Mouse (Mus musculus): ENCODE measurements around the gene Tbc1d17. TPM values are rescaled to one million over a fixed set of nuclear protein-coding genes. Genes with fewer than 3 reads are reported as not detected.
A peak's percentile ranks its signal among the peaks of the same experiment; 100 is the strongest.

The Tbc1d17 gene
- polyA plus RNA-seq, 1 experiment from 2014 or later, result 122 TPM

GRCm38 (mm10) chr7:44815721-44816469, 33.0 kb downstream of the Tbc1d17 start, which contains the start of the genes Nup62 and Il4i1:
Gene Nup62, plus strand, starts transcription at chr7:44816088.
Gene Il4i1, plus strand, starts transcription at chr7:44816387.
- Histone ChIP-seq H3K4me2 (peak within 1 kb of the TSS; percentile 63), H3K9ac (peak within 1 kb of the TSS; percentile 71), H3K36me3 (replicated peaks) (no peaks in the 10 kb centered on the region), H3K4me3 (peak within 1 kb of the TSS; percentile 68), H3K27me3 (replicated peaks) (no peaks in the 10 kb centered on the region), H3K4me1 (peaks cover 46% of the 10 kb centered on the region), H3K27ac (peak within 1 kb of the TSS; percentile 90), H3K9me3 (no peaks in the 10 kb centered on the region)
- under 1% methylated on average over 62 of the region's 62 CpGs for WGBS
- ATAC-seq (replicated peaks), result peak; percentile 94

- Histone ChIP-seq H3K4me1 (peaks cover 43% of the 10 kb centered on the region), H3K4me2 (peak overlapping the region; percentile 63), H3K9ac (peak overlapping the region; percentile 5; the same call in 1 of the 2 replicates), H3K27ac (peak overlapping the region; percentile 90), H3K27me3 (replicated peaks) (no peaks in the 10 kb centered on the region), H3K36me3 (replicated peaks) (no peaks in the 10 kb centered on the region), H3K4me3 (peak overlapping the region; percentile 68), H3K9me3 (no peaks in the 10 kb centered on the region)
- 22% methylated on average over 14 of the region's 14 CpGs for WGBS
- peak; percentile 9 for ATAC-seq (replicated peaks)
These were observed 33.8 kb downstream of the Tbc1d17 start for GRCm38 (mm10) chr7:44814952-44815553.

- Histone ChIP-seq H3K4me2 (no peak overlapping the region), H3K27me3 (replicated peaks) (no peaks in the 10 kb centered on the region), H3K4me1 (peaks cover 37% of the 10 kb centered on the region), H3K36me3 (replicated peaks) (no peaks in the 10 kb centered on the region), H3K4me3 (no peak overlapping the region), H3K9ac (no peak overlapping the region), H3K9me3 (no peaks in the 10 kb centered on the region), H3K27ac (no peak overlapping the region)
- ATAC-seq (replicated peaks), result no peak
- 90% methylated on average over 4 of the region's 4 CpGs for WGBS
These were observed 34.5 kb downstream of the Tbc1d17 start for GRCm38 (mm10) chr7:44814423-44814822.

- no peaks in the 10 kb centered on the region for H3K27me3 ChIP-seq (replicated peaks)
- no peak overlapping the region for H3K27ac ChIP-seq
- H3K36me3 ChIP-seq (replicated peaks), result no peaks in the 10 kb centered on the region
- ATAC-seq (replicated peaks), result no peak
- peaks cover 33% of the 10 kb centered on the region for H3K4me1 ChIP-seq
- no peak overlapping the region for H3K9ac ChIP-seq
- H3K4me3 ChIP-seq, result no peak overlapping the region
- H3K4me2 ChIP-seq, result no peak overlapping the region
- no peaks in the 10 kb centered on the region for H3K9me3 ChIP-seq
- WGBS, result 93% methylated on average over 3 of the region's 3 CpGs
These were observed 34.9 kb downstream of the Tbc1d17 start for GRCm38 (mm10) chr7:44813985-44814384.

GRCm38 (mm10) chr7:44812651-44813325, 36.1 kb downstream of the Tbc1d17 start:
- peaks cover 21% of the 10 kb centered on the region for H3K4me1 ChIP-seq
- ATAC-seq (replicated peaks), result no peak
- no peak overlapping the region for H3K27ac ChIP-seq
- H3K36me3 ChIP-seq (replicated peaks), result no peaks in the 10 kb centered on the region
- no peak overlapping the region for H3K9ac ChIP-seq
- no peak overlapping the region for H3K4me2 ChIP-seq
- 92% methylated on average over 20 of the region's 20 CpGs for WGBS
- H3K27me3 ChIP-seq (replicated peaks), result no peaks in the 10 kb centered on the region
- no peak overlapping the region for H3K4me3 ChIP-seq
- no peaks in the 10 kb centered on the region for H3K9me3 ChIP-seq

GRCm38 (mm10) chr7:44810819-44811557, 37.9 kb downstream of the Tbc1d17 start:
- H3K4me2 ChIP-seq, result no peak overlapping the region
- WGBS, result 91% methylated on average over 7 of the region's 7 CpGs
- H3K4me1 ChIP-seq, result peaks cover 10% of the 10 kb centered on the region
- no peaks in the 10 kb centered on the region for H3K9me3 ChIP-seq
- no peak overlapping the region for H3K4me3 ChIP-seq
- no peak overlapping the region for H3K27ac ChIP-seq
- no peaks in the 10 kb centered on the region for H3K27me3 ChIP-seq (replicated peaks)
- no peak for ATAC-seq (replicated peaks)
- no peak overlapping the region for H3K9ac ChIP-seq
- H3K36me3 ChIP-seq (replicated peaks), result no peaks in the 10 kb centered on the region

- Histone ChIP-seq H3K4me1 (peaks cover 8% of the 10 kb centered on the region), H3K9me3 (no peaks in the 10 kb centered on the region), H3K36me3 (replicated peaks) (no peaks in the 10 kb centered on the region), H3K9ac (no peak overlapping the region), H3K27ac (no peak overlapping the region), H3K4me3 (no peak overlapping the region), H3K27me3 (replicated peaks) (no peaks in the 10 kb centered on the region), H3K4me2 (no peak overlapping the region)
- 85% methylated on average over 4 of the region's 4 CpGs for WGBS
- no peak for ATAC-seq (replicated peaks)
These were observed 38.5 kb downstream of the Tbc1d17 start for GRCm38 (mm10) chr7:44810365-44810764.

- no peak overlapping the region for H3K9ac ChIP-seq
- H3K4me2 ChIP-seq, result no peak overlapping the region
- H3K36me3 ChIP-seq (replicated peaks), result no peaks in the 10 kb centered on the region
- ATAC-seq (replicated peaks), result no peak
- H3K27ac ChIP-seq, result no peak overlapping the region
- no peaks in the 10 kb centered on the region for H3K27me3 ChIP-seq (replicated peaks)
- no peaks in the 10 kb centered on the region; the same call in 1 of the 2 replicates for H3K4me1 ChIP-seq
- H3K9me3 ChIP-seq, result no peaks in the 10 kb centered on the region
- WGBS, result 85% methylated on average over 3 of the region's 3 CpGs
- H3K4me3 ChIP-seq, result no peak overlapping the region
These were observed 39.4 kb downstream of the Tbc1d17 start for GRCm38 (mm10) chr7:44809466-44809865.

GRCm38 (mm10) chr7:44808927-44809326, 40.0 kb downstream of the Tbc1d17 start:
- 83% methylated on average over 2 of the region's 2 CpGs for WGBS
- no peaks in the 10 kb centered on the region for H3K4me1 ChIP-seq

GRCm38 (mm10) chr7:44792781-44793180, 56.1 kb downstream of the Tbc1d17 start:
- ATAC-seq (replicated peaks), result no peak

More at GRCm38 (mm10) chr7:44808927-44809326, 40.0 kb downstream of the Tbc1d17 start:
- no peaks in the 10 kb centered on the region for H3K9me3 ChIP-seq
- no peak overlapping the region for H3K4me3 ChIP-seq
- H3K27me3 ChIP-seq (replicated peaks), result no peaks in the 10 kb centered on the region
- no peak for ATAC-seq (replicated peaks)
- H3K27ac ChIP-seq, result no peak overlapping the region
- H3K4me2 ChIP-seq, result no peak overlapping the region
- no peak overlapping the region for H3K9ac ChIP-seq
- H3K36me3 ChIP-seq (replicated peaks), result no peaks in the 10 kb centered on the region

GRCm38 (mm10) chr7:44790066-44790465, 58.8 kb downstream of the Tbc1d17 start:
- no peak for ATAC-seq (replicated peaks)
- no peaks in the 10 kb centered on the region for H3K36me3 ChIP-seq (replicated peaks)
- no peak overlapping the region for H3K27ac ChIP-seq
- no peak overlapping the region for H3K9ac ChIP-seq
- H3K27me3 ChIP-seq (replicated peaks), result no peaks in the 10 kb centered on the region
- H3K4me3 ChIP-seq, result no peak overlapping the region
- no peak overlapping the region for H3K4me2 ChIP-seq
- H3K9me3 ChIP-seq, result no peaks in the 10 kb centered on the region
- WGBS, result 69% methylated on average over 4 of the region's 4 CpGs
- H3K4me1 ChIP-seq, result no peaks in the 10 kb centered on the region

More at GRCm38 (mm10) chr7:44792781-44793180, 56.1 kb downstream of the Tbc1d17 start:
- no peak overlapping the region for H3K4me3 ChIP-seq
- H3K27ac ChIP-seq, result no peak overlapping the region
- no peaks in the 10 kb centered on the region for H3K9me3 ChIP-seq
- no peak overlapping the region for H3K9ac ChIP-seq
- 86% methylated on average over 6 of the region's 6 CpGs for WGBS
- no peak overlapping the region for H3K4me2 ChIP-seq
- no peaks in the 10 kb centered on the region for H3K4me1 ChIP-seq
- H3K27me3 ChIP-seq (replicated peaks), result no peaks in the 10 kb centered on the region
- no peaks in the 10 kb centered on the region for H3K36me3 ChIP-seq (replicated peaks)

GRCm38 (mm10) chr7:44789531-44789930, 59.3 kb downstream of the Tbc1d17 start:
- no peak for ATAC-seq (replicated peaks)
- H3K36me3 ChIP-seq (replicated peaks), result no peaks in the 10 kb centered on the region

More at GRCm38 (mm10) chr7:44789531-44789930, 59.3 kb downstream of the Tbc1d17 start:
- WGBS, result 79% methylated on average over 3 of the region's 3 CpGs
- Histone ChIP-seq H3K4me3 (no peak overlapping the region), H3K9me3 (no peaks in the 10 kb centered on the region), H3K27me3 (replicated peaks) (no peaks in the 10 kb centered on the region), H3K4me1 (no peaks in the 10 kb centered on the region), H3K9ac (no peak overlapping the region), H3K27ac (no peak overlapping the region), H3K4me2 (no peak overlapping the region)
